Mouse (Mus musculus) heart, postnatal 0 days (tissue): Measurements from ENCODE around the gene Sf3a1.

Source experiments
- CTCF ChIP-seq: IDR thresholded peaks from 2 replicates; pipeline ENCODE4 v1.5.1; 2016; ENCODE audit warnings: antibody characterized with exemption, control low read depth, low read depth
- EP300 ChIP-seq: IDR thresholded peaks from 2 replicates; pipeline ENCODE4 v1.6.1; 2016; ENCODE audit warnings: antibody characterized with exemption, low read depth

GRCm38 (mm10) chr11:4223393-4224188 is 63.4 kb downstream of the Sf3a1 start:
- TF ChIP-seq CTCF (no peak), EP300 (no peak)
